Mouse (Mus musculus) kidney, postnatal 4 days (tissue): ENCODE measurements around the gene Aldh3a1.

Experiments used
- DNase-seq, 2 experiments: peaks; one replicate each; pipeline ENCODE4 v3.0.0; 2021; ENCODE audit warnings: mixed read lengths in 2 of 2

Gene Aldh3a1

DNA sequence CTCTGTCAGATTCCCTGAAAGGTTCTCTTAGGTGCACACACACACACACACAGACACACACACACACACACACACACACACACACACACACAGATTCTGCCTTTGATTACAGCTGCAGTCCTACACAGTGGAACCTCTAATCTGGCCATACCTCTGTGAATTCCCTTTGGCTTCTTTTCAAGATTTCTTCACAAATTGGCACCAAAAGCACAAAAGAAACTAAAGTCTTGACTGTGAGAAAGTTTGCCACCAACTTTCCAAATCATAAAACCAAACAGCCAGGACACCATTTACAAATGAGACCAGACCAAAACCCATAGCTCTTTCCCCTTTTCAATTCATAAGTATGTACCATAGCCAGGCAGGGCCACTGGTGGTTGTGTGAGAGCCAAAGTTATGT, 9.4 kb upstream of the Aldh3a1 start:
- no peak for DNase-seq

- DNase-seq, result no peak
These were observed 7.5 kb upstream of the Aldh3a1 start for GRCm38 (mm10) chr11:61199620-61200362.

- DNase-seq, result no peak
These were observed 5.2 kb upstream of the Aldh3a1 start for GRCm38 (mm10) chr11:61202186-61202585.

DNA sequence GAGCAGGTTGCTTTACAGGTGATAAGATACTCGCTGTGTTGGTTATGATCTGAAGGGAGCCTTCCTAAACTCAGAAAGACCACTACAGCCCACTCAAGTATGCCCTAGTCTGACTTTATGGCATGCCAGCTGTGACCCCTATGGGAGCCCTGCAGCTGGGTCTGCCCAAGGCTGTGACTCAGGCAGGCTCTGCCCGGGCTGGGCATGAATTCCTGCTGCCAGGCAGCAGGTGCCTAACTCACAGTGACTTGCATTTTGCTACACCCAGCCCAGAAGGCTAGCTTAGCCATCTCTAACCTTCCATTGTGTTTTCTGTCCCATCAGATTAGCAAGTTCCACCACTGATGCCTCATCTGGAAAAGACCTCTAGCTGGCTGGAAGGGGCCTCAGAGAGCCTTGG, 4.5 kb upstream of the Aldh3a1 start:
- DNase-seq, result no peak

GRCm38 (mm10) chr11:61205167-61205950, 2.0 kb upstream of the Aldh3a1 start:
- no peak for DNase-seq

DNA sequence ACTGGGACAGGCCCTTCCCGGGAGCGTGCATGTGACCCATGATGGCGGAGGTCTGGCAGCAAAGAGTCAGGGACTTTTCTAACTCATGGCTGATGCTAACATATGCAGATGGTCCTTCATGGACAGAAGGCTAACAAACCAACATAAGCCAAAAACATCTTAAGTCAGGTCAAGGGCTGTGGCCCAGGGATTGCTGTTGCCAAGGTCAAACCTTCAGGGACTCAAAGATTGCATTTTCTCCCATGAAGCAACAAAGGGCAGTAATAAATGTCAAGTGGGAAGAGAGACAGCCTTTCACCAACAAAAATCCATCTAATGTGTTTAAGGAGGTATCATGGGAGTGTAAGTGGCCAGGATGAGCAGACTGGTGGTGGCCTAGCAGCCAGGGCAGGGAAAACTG, 1.2 kb upstream of the Aldh3a1 start:
- DNase-seq, result peak; percentile 13 to 46

- no peak for DNase-seq
These were observed 979 bp downstream of the Aldh3a1 start for GRCm38 (mm10) chr11:61208316-61208715.

- peak; percentile 16 to 29 for DNase-seq
These were observed 4.8 kb downstream of the Aldh3a1 start for GRCm38 (mm10) chr11:61212102-61212501.

DNA sequence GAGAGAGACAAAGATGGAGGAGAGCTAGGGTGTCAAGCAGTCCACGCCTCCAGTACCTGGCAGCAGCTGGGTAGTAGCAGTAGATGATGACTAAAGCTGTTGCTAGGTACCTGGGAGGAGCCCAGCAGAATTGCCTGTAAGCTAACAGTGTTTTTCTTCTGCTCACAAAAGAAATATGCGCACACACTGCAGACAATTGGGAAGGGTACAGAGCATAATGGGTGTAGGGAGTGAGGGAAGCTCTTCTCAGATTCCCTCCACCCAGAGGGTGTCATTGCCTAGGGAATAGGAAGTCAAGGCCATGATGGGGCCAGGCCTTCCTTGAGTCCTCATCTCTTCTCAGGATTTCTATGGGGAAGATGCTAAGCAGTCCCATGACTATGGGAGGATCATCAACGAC, 8.6 kb downstream of the Aldh3a1 start:
- no peak for DNase-seq

DNA sequence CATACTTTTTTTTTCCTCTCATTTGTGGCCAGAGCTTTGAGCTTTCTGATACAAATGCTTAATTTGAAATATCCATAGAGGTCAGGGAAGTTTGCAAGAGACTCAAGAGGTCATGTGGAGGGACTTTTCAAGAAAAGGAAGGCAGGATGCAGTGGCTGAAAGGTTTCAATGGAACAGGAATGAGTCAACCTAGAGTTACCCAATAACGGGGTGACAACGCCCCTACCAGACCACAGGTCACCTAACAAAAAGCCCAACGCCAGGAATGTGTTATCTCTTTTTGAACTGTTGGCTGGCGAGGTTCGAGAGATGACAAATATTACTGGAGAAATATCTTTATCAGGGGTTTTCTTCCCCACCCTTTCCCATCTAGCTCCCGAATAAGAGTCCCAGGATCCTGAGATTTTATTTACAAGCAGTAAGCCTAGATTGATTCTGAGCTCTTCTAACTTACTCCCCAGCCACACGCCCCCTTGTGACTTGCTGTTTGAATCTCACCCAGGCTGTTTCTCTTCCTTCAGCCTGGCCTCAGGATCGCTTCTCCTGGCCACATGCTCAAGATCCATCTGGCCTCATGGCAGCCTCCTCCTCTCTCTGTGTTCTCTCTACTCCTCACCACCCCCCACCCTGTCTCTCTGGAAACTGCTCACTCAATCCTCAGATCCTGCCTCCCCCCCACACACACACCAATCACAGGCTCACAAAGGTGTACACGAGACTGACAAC, 13.0 kb downstream of the Aldh3a1 start:
- no peak for DNase-seq

- no peak for DNase-seq
These were observed 14.7 kb downstream of the Aldh3a1 start for GRCm38 (mm10) chr11:61222007-61222406.

DNA sequence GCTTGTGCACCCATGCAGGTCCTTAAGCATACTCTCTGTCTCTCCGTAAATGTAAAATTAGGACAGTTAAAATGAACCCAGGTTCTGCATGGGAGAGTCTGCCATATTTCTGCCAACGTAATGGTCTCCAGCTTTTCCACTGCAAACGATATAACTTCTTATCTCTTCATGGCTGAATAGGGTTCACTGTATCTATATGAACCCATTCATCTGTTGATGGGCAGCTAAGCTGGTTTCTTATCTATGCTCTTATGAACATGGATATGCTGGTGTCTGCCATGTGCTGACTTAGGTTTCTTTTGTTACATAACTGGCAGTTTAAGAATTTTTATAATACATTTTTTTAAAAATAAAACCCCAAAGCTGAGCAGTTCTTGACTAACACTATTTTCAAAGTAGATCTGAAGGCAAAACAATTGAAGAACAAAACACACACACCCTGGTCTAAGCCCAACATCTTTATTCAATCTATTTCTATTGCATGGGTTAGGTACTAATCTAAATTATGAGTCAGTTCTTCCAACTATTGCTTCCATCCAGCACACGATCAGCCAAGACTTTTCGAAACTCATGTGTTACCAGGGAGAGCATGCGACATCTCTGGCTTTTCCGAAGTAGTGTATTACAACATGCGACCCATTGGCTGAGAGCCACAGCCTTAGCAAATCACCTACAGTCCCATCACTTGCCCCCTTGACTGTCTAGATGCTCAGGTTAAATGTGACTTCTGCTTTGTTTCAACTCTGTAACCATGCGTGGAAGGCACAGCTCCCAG, 15.8 kb downstream of the Aldh3a1 start:
- DNase-seq, result no peak

DNA sequence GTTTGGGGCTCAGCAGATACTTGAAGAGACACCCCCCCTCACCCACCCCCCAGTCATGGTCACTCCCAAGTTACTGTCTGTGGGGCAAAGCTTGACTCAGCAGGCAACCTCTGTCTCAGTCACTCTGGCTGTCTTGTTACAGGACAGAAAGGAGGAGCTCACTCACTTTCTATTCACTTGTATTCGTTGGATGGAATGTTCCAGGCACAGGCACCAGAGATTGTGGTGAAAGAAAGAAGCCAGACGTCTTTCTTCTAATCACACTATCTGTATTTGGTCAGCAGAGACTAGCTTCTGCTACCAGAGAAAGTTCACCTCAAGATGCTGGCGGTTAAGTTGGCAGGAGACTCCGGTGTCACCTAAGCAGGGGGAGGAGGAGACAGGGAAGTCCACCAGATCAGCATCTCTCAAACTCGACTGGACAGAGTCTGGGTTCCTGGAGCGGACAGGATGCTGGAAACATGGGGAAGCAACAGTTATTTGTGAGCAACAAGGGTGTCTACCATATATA, 17.0 kb downstream of the Aldh3a1 start:
- DNase-seq, result no peak

- no peak for DNase-seq
These were observed 17.6 kb downstream of the Aldh3a1 start for GRCm38 (mm10) chr11:61224907-61225306.

DNA sequence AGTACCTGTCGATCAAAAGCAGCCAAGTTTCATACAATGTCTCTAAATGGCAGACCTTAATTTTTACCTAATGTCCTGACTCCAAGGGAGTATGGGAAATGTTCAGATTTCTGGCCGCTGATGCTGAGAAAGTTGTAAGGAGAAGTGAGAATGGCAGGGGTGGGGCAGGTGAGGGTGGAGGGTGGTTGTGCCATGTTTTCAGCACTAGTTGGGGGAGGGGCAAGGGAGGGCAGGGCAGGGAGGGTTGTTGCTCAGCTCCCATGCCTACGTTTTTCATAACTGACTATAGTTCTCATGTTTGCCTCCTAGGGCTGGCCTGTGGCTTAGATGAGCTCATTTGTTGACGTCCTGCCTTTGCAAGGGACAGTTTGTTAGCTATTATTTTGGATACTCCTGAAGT, 18.2 kb downstream of the Aldh3a1 start:
- DNase-seq, result no peak

- DNase-seq, result no peak
These were observed 18.6 kb downstream of the Aldh3a1 start for GRCm38 (mm10) chr11:61225941-61226412.

DNA sequence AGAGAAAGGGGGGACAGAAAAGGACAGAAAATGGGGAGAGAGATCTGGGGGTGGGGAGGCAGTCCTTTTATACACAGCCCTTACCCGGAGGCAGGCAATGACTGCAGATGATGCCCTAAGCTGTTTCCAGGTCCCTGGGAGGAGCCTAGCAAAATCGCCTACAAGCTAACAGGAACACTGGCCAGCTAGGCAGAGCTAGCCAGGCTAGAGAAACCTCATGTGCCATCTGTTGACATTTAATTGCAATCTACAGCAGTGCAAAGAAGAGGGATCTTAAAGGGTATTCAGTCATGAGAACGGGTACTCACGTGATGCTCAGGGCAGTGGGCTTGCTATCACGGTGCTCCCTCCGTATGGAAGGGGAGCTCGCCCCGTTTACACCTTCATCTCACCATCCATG, 20.5 kb downstream of the Aldh3a1 start:
- no peak for DNase-seq

DNA sequence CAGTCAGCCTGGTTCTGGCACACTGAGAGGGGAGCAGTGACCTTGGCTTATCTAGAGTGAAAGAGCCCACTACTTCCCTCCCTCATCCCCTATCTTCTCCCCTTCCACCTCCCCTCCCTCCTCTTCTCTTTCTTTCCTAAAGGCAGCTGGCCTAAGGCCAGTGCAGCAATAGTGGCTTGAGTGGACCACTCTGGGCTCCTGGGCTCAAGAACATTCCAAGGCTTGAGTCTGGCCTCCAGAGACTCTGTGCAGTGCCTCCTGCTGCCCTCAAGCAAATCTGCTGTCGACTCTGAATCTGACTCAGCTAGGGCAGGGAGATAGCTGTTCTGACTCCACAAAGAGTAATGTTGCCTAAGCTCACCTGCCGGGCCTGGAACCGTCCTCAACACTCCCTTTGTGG, 21.1 kb downstream of the Aldh3a1 start:
- no peak for DNase-seq

DNA sequence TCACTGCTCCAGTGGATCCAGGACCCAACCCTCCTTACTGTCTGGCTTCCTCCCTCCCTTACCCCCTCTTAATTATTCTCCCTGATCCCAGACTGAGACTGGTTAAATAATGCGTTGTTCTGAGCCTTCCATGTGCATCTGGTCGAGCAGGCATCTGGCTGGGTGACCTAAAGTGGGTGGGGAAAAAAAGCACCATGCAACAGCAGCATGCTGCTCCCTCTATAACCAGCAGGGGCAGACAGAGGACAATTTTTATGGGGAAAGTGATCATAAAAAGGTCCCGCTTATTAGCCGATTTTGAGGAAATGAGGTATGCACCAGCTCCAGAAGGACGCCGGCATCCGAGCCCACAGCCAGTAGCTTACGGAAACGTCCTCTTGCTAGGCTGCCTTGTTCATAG, 24.0 kb downstream of the Aldh3a1 start:
- DNase-seq, result peak; percentile 77 to 79

GRCm38 (mm10) chr11:61234174-61234573, 26.8 kb downstream of the Aldh3a1 start:
- DNase-seq, result no peak

DNA sequence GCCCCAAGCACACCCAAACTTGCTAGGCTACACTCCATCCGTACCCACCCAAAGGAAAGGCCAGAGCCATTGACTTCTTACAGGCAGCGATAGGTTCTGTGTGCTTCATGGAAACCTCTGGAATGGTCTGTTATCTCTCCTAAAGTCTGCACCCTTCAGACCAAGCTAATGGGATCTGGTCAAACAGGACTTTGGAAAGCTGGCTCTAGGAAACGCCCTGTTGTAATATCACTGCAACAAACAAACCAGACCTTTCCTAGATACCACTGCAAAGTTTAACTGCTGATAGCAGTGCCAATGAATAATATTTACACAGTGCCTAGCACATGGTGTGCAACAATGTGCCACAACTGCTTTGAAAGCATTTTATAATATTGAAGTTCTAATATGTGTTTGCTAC, 28.7 kb downstream of the Aldh3a1 start:
- DNase-seq, result no peak

DNA sequence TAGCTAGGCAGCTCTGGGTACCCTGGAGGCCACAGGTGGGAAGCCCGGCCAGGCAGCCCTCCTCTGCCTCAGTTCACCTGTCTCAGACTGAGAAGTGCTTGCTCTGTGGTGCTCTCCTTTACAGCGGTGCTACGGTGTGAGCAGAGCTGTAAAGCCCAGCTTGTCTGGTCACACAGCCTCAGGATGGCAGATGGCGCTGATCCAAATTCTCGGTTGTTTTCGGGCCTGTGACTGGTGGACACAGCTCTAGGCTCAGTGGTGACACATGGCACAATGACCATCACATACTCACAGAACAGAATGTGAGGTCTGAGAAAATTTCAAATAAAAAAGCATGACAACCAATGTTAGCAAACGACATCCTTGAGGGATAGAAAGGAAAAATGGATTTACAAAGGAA, 37.1 kb downstream of the Aldh3a1 start:
- no peak for DNase-seq

GRCm38 (mm10) chr11:61251741-61252140, 44.4 kb downstream of the Aldh3a1 start:
- no peak for DNase-seq
